Mouse (Mus musculus) embryonic fibroblast, embryonic 13.5 days (primary cell): ENCODE measurements around the gene Axin1. TPM values are rescaled to one million over a fixed set of nuclear protein-coding genes. Genes with fewer than 3 reads are reported as not detected.
A peak's percentile ranks its signal among the peaks of the same experiment; 100 is the strongest.
"Not testable (repeated sequence)": the region's sequence is repeated elsewhere in the genome, so short reads cannot be mapped to it uniquely, and the experiment has no call there.

Source experiments
- H3K27ac ChIP-seq: 2 replicates; pipeline ENCODE4 v1.5.1; 2012; ENCODE audit warnings: low read length, control low read depth, inconsistent platforms; ENCODE audit not compliant: insufficient read depth
- H3K4me1 ChIP-seq: 2 replicates; pipeline ENCODE4 v1.6.1; 2011; ENCODE audit warnings: low read length; ENCODE audit not compliant: control insufficient read depth, insufficient read depth
- H3K4me3 ChIP-seq: 2 replicates; pipeline ENCODE4 v1.5.1; 2011; ENCODE audit warnings: mild to moderate bottlenecking, control low read depth, low read length; ENCODE audit not compliant: insufficient read depth
- CTCF ChIP-seq: IDR thresholded peaks from 2 replicates; pipeline ENCODE4 v1.5.1; 2011; ENCODE audit warnings: mild to moderate bottlenecking, control low read depth, low read length, moderate library complexity, borderline replicate concordance; ENCODE audit not compliant: insufficient read depth
- POLR2A ChIP-seq: IDR thresholded peaks from 2 replicates; pipeline ENCODE4 v1.6.1; 2011; ENCODE audit warnings: low read depth, mild to moderate bottlenecking, control low read depth, low read length, moderate library complexity
- polyA plus RNA-seq: library from polyadenylated mRNA; stranded (reverse); fragments of >200 nt; gene quantifications from 2 replicates; pipeline ENCODE4 v1.2.4, GENCODE M21; 2011; ENCODE audit warnings: low read depth; ENCODE audit not compliant: missing spikeins, insufficient read length

The Axin1 gene
- polyA plus RNA-seq, 1 experiment, result 50.5 TPM

DNA sequence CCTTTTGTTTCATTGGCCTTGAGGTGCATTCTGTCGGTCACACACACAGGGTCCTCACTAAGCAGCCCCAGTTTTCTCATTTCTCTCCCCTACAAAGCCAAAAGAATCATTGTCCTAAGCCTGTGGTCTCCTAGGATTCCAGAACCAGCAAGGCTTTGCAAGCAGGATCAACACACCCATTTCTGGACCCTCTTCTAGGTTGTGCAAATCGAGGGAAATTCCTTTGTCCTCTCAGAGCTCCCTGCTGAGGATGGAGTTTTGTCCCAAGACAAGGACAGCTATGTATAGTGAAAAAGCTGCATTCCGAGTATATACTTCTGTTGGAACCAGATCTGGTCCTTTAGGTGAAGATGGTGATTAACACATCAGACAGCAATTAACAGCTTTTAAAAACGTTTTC lies 28.3 kb upstream of the Axin1 start:
- TF ChIP-seq POLR2A, result no peak
- TF ChIP-seq CTCF, result no peak
- Histone ChIP-seq H3K27ac (no peak overlapping the region), H3K4me3 (no peak overlapping the region), H3K4me1 (peaks cover 3% of the 10 kb centered on the region; the same call in 1 of the 2 replicates)

GRCm38 (mm10) chr17:26111024-26111423 lies 27.5 kb upstream of the Axin1 start:
- no peak overlapping the region for H3K27ac ChIP-seq
- peaks cover 3% of the 10 kb centered on the region; the same call in 1 of the 2 replicates for H3K4me1 ChIP-seq
- no peak overlapping the region for H3K4me3 ChIP-seq
- TF ChIP-seq POLR2A (no peak), CTCF (no peak)

GRCm38 (mm10) chr17:26111722-26112121 lies 26.8 kb upstream of the Axin1 start:
- Histone ChIP-seq H3K27ac (no peak overlapping the region), H3K4me3 (no peak overlapping the region), H3K4me1 (peaks cover 3% of the 10 kb centered on the region; the same call in 1 of the 2 replicates)
- no peak for TF ChIP-seq CTCF
- TF ChIP-seq POLR2A, result no peak

- Histone ChIP-seq H3K4me1 (peaks cover 3% of the 10 kb centered on the region; the same call in 1 of the 2 replicates), H3K4me3 (peak overlapping the region; percentile 28; the same call in 1 of the 2 replicates), H3K27ac (no peak overlapping the region)
- TF ChIP-seq CTCF, result no peak
- TF ChIP-seq POLR2A, result no peak
Observed at GRCm38 (mm10) chr17:26112751-26113150, 25.7 kb upstream of the Axin1 start.

DNA sequence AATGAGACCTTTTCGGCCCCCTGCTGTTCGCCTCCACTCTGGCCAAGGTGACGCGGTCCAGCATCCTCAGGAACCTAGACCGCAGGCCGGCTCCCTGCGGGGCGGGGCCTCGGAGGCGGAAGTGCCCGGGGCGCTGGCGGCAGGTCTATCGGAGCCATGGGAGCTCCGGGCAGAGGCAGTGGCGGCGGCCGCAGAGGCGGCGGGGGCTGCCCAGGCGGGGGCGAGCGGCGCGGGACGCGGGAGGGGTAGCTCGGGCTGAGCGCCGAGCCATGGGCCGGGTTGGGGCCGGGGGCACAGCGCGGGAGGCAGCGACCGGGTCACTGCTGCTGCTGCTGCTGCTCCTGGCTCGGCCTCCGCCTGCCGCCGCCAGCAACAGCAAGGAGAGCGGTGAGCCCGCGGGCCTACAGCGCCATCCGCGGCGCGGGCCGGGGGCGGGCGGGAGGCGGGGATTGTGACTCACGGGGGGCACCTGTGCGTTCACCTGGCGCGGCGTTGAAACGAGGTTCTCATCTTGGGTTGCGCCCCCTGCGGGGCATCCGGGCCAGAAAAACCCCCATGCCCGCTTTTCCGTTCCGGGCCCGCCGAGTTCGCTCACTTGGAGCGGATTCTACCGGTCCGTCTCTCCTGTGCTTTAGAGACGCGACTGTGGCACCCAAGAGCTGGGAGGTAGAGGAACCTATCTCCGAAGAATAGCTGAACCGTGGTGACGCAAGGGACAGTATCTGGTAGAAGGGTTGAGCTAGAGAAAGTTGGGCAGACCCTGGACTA lies 25.1 kb upstream of the Axin1 start, which contains the start of gene Tmem8:
Gene Tmem8 (plus strand): TSS at position 119 of the 768 bp plus-strand sequence.
- H3K4me1 ChIP-seq, result peaks cover 3% of the 10 kb centered on the region; the same call in 1 of the 2 replicates
- no peak for TF ChIP-seq POLR2A
- TF ChIP-seq CTCF, result no peak
- H3K27ac ChIP-seq, result no peak within 1 kb of the TSS
- H3K4me3 ChIP-seq, result peak within 1 kb of the TSS; percentile 28

DNA sequence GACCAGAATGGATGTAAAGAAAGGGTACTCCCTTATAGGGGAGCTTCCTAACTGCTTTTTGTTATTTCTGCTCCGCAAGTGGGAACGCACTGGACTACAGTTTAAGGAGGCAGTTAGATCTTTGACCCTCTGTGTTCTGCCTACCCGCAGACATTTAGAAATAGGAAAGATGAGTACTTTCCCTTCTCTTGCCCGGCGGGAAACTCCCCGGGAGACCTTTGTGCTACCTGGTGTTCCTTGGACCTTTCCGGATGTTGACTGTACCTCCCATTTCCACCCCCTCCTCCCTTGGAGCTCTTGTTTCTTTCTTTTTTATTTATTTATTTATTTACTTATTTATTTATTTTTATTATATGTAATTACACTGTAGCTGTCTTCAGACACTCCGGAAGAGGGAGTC lies 24.4 kb upstream of the Axin1 start:
- TF ChIP-seq POLR2A (no peak), CTCF (no peak)
- no peak overlapping the region for H3K4me3 ChIP-seq

DNA sequence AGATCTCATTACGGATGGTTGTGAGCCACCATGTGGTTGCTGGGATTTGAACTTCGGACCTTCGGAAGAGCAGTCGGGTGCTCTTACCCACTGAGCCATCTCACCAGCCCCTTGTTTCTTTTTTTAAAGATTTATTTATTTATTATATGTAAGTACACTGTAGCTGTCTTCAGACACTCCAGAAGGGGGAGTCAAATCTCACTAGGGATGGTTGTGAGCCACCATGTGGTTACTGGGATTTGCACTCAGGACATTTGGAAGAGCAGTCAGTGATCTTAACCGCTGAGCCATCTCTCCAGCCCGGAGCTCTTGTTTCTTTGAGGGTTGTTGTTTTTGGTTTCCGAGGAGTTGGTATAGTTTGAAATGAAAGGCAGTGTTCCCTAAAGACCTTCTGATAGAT lies 24.0 kb upstream of the Axin1 start:
- not testable (repeated sequence) for H3K4me1 ChIP-seq, H3K4me3 ChIP-seq, H3K27ac ChIP-seq

More for the DNA sequence above, 24.4 kb upstream of the Axin1 start:
- Histone ChIP-seq H3K4me1 (peaks cover 3% of the 10 kb centered on the region; the same call in 1 of the 2 replicates), H3K27ac (no peak overlapping the region)

- no peak overlapping the region for H3K4me3 ChIP-seq
- TF ChIP-seq CTCF (no peak), POLR2A (no peak)
- H3K27ac ChIP-seq, result no peak overlapping the region
- H3K4me1 ChIP-seq, result peaks cover 3% of the 10 kb centered on the region; the same call in 1 of the 2 replicates
Observed at GRCm38 (mm10) chr17:26115205-26115898, 23.1 kb upstream of the Axin1 start.

DNA sequence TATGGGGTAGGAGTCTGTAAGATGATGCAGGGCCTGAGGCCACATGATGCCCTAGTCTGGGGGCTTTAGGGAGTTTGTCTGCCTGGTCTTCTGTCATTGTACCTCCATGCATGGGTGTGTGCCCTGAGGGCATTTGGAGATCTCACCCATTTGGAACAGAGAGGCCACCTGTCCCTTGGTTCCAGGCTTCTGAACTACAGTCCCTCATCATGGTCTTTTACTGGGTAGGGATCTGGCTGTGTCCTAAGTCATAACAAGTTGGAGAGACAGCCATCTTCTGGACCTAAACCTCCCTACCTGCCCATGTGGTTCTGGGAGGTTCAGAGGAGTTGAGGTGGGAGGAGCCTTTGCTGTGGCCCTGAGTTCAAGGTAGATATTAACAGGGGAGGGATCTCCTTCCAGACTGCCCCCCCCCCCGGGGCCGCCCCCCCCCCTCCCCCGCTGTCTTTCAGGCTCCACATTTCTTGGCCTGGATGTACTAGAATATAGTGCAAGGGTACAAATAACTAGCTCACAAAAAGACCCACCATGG lies 22.5 kb upstream of the Axin1 start:
- Histone ChIP-seq H3K4me1 (peaks cover 3% of the 10 kb centered on the region; the same call in 1 of the 2 replicates), H3K4me3 (no peak overlapping the region), H3K27ac (no peak overlapping the region)
- TF ChIP-seq CTCF (no peak), POLR2A (no peak)
